Mouse (Mus musculus) CH12.LX (cell line): ENCODE data around the gene Brd2. TPM values are rescaled to one million over a fixed set of nuclear protein-coding genes. Genes with fewer than 3 reads are reported as not detected.

Experiments used
- DNase-seq: peaks from one replicate; pipeline ENCODE4 v3.0.0-alpha.2; 2013; ENCODE audit errors: extremely low read depth
- H3K27ac ChIP-seq: 2 replicates; pipeline ENCODE4 v1.5.1; 2012; ENCODE audit warnings: low read depth, mild to moderate bottlenecking, control low read depth, moderate library complexity; ENCODE audit not compliant: insufficient read depth
- H3K27me3 ChIP-seq: replicated peaks from 2 replicates; pipeline ENCODE3; 2012; ENCODE audit warnings: inconsistent platforms
- H3K36me3 ChIP-seq, 2 experiments: replicated peaks in 1 of 2; 2 replicates each; pipeline versions ENCODE3 to v1.6.1; 2012; ENCODE audit warnings: inconsistent platforms in 1 of 2, low read length in 1 of 2, mild to moderate bottlenecking in 1 of 2, mixed read lengths in 1 of 2, moderate library complexity in 1 of 2; ENCODE audit not compliant: control insufficient read depth in 1 of 2, insufficient read depth in 1 of 2
- H3K4me1 ChIP-seq, 2 experiments: 2 replicates each; pipeline ENCODE4 v1.6.1; 2012; ENCODE audit warnings: inconsistent platforms in 1 of 2, moderate library complexity in 1 of 2; ENCODE audit not compliant: insufficient read depth in 2 of 2, control insufficient read depth in 1 of 2
- H3K4me2 ChIP-seq: 2 replicates; pipeline ENCODE4 v1.6.1; 2012; ENCODE audit warnings: low read depth, mild to moderate bottlenecking, control low read depth; ENCODE audit not compliant: poor library complexity, insufficient read depth, severe bottlenecking
- H3K4me3 ChIP-seq, 3 experiments: fragments of 150-350 bp in 1 of 3; sonication (generic) in 1 of 3; replicated peaks in 1 of 3; 2 replicates each; pipeline versions ENCODE3 to v1.5.1; 2011 to 2012; ENCODE audit warnings: low read depth in 2 of 3, low read length in 2 of 3, mild to moderate bottlenecking in 2 of 3, moderate library complexity in 2 of 3, control low read depth in 1 of 3, improper control_type of control experiment in 1 of 3, inconsistent platforms in 1 of 3, mixed read lengths in 1 of 3; ENCODE audit not compliant: poor library complexity in 1 of 3
- H3K79me2 ChIP-seq: replicated peaks from 2 replicates; pipeline ENCODE4 v1.6.1; 2012; ENCODE audit warnings: mild to moderate bottlenecking, moderate library complexity; ENCODE audit not compliant: control insufficient read depth, poor library complexity, insufficient read depth, severe bottlenecking; ENCODE audit errors: extremely low read depth
- H3K9ac ChIP-seq: 2 replicates; pipeline ENCODE4 v1.6.1; 2012; ENCODE audit warnings: low read depth, mild to moderate bottlenecking, control low read depth, moderate library complexity; ENCODE audit not compliant: insufficient read depth
- H3K9me3 ChIP-seq: replicated peaks from 2 replicates; pipeline ENCODE3; 2012; ENCODE audit warnings: low read length, inconsistent platforms, mixed read lengths
- CHD1 ChIP-seq: IDR thresholded peaks from 2 replicates; pipeline ENCODE4 v1.6.1; 2012; ENCODE audit warnings: low read depth, low read length, improper control_type of control experiment, inconsistent platforms
- CHD2 ChIP-seq: IDR thresholded peaks from 2 replicates; pipeline ENCODE4 v1.6.1; 2011; ENCODE audit warnings: low read length, improper control_type of control experiment
- CTCF ChIP-seq, 2 experiments: IDR thresholded peaks in 1 of 2; conservative IDR thresholded peaks in 1 of 2; 2 replicates each; pipeline ENCODE4 v1.5.1; 2011 to 2012; ENCODE audit warnings: low read depth in 2 of 2, low read length in 2 of 2, improper control_type of control experiment in 1 of 2, inconsistent platforms in 1 of 2, mild to moderate bottlenecking in 1 of 2, moderate library complexity in 1 of 2
- E2F4 ChIP-seq: IDR thresholded peaks from 2 replicates; pipeline ENCODE4 v1.6.1; 2011; ENCODE audit warnings: low read depth, low read length, improper control_type of control experiment; ENCODE audit not compliant: insufficient replicate concordance
- ELF1 ChIP-seq: IDR thresholded peaks from 2 replicates; pipeline ENCODE4 v1.6.1; 2014; ENCODE audit warnings: low read depth, mild to moderate bottlenecking, inconsistent platforms, low read length, improper control_type of control experiment
- EP300 ChIP-seq: IDR thresholded peaks from 2 replicates; pipeline ENCODE4 v1.6.1; 2011; ENCODE audit warnings: low read length, improper control_type of control experiment
- ETS1 ChIP-seq: conservative IDR thresholded peaks from 2 replicates; pipeline ENCODE4 v1.6.1; 2012; ENCODE audit warnings: low read depth, mild to moderate bottlenecking, inconsistent platforms, low read length, improper control_type of control experiment, moderate library complexity
- GABPA ChIP-seq: IDR thresholded peaks from 2 replicates; pipeline ENCODE4 v1.6.1; 2012; ENCODE audit warnings: low read depth, low read length, improper control_type of control experiment, inconsistent platforms; ENCODE audit not compliant: insufficient replicate concordance
- HCFC1 ChIP-seq: IDR thresholded peaks from 2 replicates; pipeline ENCODE4 v1.6.1; 2012; ENCODE audit warnings: low read depth, mild to moderate bottlenecking, inconsistent platforms, low read length, improper control_type of control experiment
- IRF4 ChIP-seq: IDR thresholded peaks from 2 replicates; pipeline ENCODE4 v1.6.1; 2014; ENCODE audit warnings: low read depth, mild to moderate bottlenecking, inconsistent platforms, low read length, improper control_type of control experiment
- JUN ChIP-seq: IDR thresholded peaks from 2 replicates; pipeline ENCODE4 v1.6.1; 2011; ENCODE audit warnings: low read depth, mild to moderate bottlenecking, low read length, improper control_type of control experiment, moderate library complexity; ENCODE audit not compliant: insufficient read depth
- JUND ChIP-seq: conservative IDR thresholded peaks from 2 replicates; pipeline ENCODE4 v1.6.1; 2011; ENCODE audit warnings: low read depth, low read length, improper control_type of control experiment
- KAT2A ChIP-seq: IDR thresholded peaks from 2 replicates; pipeline ENCODE4 v1.6.1; 2012; ENCODE audit warnings: low read length, improper control_type of control experiment, inconsistent platforms; ENCODE audit not compliant: insufficient replicate concordance
- MAFK ChIP-seq: IDR thresholded peaks from 2 replicates; pipeline ENCODE4 v1.6.1; 2011; ENCODE audit warnings: low read length, improper control_type of control experiment; ENCODE audit not compliant: insufficient replicate concordance
- MAZ ChIP-seq: IDR thresholded peaks from 2 replicates; pipeline ENCODE4 v1.6.1; 2012; ENCODE audit warnings: low read depth, mild to moderate bottlenecking, inconsistent platforms, low read length, improper control_type of control experiment, moderate library complexity
- MEF2A ChIP-seq: IDR thresholded peaks from 2 replicates; pipeline ENCODE4 v1.6.1; 2014; ENCODE audit warnings: low read depth, mild to moderate bottlenecking, inconsistent platforms, low read length, improper control_type of control experiment, borderline replicate concordance
- MXI1 ChIP-seq: IDR thresholded peaks from 2 replicates; pipeline ENCODE4 v1.6.1; 2011; ENCODE audit warnings: mild to moderate bottlenecking, low read depth, low read length, improper control_type of control experiment
- MYC ChIP-seq: IDR thresholded peaks from 2 replicates; pipeline ENCODE4 v1.6.1; 2011; ENCODE audit warnings: low read depth, mild to moderate bottlenecking, improper control_type of control experiment, low read length
- NELFE ChIP-seq: IDR thresholded peaks from 2 replicates; pipeline ENCODE4 v1.6.1; 2011; ENCODE audit warnings: low read depth, low read length, improper control_type of control experiment
- NRF1 ChIP-seq: IDR thresholded peaks from 2 replicates; pipeline ENCODE4 v1.6.1; 2014; ENCODE audit warnings: low read depth, mild to moderate bottlenecking, inconsistent platforms, low read length, improper control_type of control experiment, moderate library complexity
- POLR2A ChIP-seq: IDR thresholded peaks from 2 replicates; pipeline ENCODE4 v1.6.1; 2011; ENCODE audit warnings: low read depth, mild to moderate bottlenecking, improper control_type of control experiment, low read length
- POLR2AphosphoS2 ChIP-seq: IDR thresholded peaks from 2 replicates; pipeline ENCODE4 v1.6.1; 2011; ENCODE audit warnings: low read depth, low read length, improper control_type of control experiment
- RAD21 ChIP-seq: IDR thresholded peaks from 2 replicates; pipeline ENCODE4 v1.6.1; 2011; ENCODE audit warnings: low read depth, mild to moderate bottlenecking, low read length, improper control_type of control experiment, moderate library complexity
- RCOR1 ChIP-seq: conservative IDR thresholded peaks from 2 replicates; pipeline ENCODE4 v1.6.1; 2012; ENCODE audit warnings: low read depth, mild to moderate bottlenecking, inconsistent platforms, low read length, improper control_type of control experiment
- SIN3A ChIP-seq: IDR thresholded peaks from 2 replicates; pipeline ENCODE4 v1.6.1; 2012; ENCODE audit warnings: low read length, improper control_type of control experiment, inconsistent platforms
- SMC3 ChIP-seq: IDR thresholded peaks from 2 replicates; pipeline ENCODE4 v1.6.1; 2011; ENCODE audit warnings: low read depth, low read length, improper control_type of control experiment
- TBP ChIP-seq: conservative IDR thresholded peaks from 2 replicates; pipeline ENCODE4 v1.6.1; 2011; ENCODE audit warnings: low read depth, low read length, improper control_type of control experiment
- USF1 ChIP-seq: IDR thresholded peaks from 2 replicates; pipeline ENCODE4 v1.6.1; 2014; ENCODE audit warnings: low read depth, mild to moderate bottlenecking, inconsistent platforms, low read length, improper control_type of control experiment
- USF2 ChIP-seq: conservative IDR thresholded peaks from 2 replicates; pipeline ENCODE4 v1.6.1; 2011; ENCODE audit warnings: low read depth, low read length, improper control_type of control experiment
- ZC3H11A ChIP-seq: IDR thresholded peaks from 2 replicates; pipeline ENCODE4 v1.6.1; 2012; ENCODE audit warnings: low read depth, mild to moderate bottlenecking, inconsistent platforms, low read length, improper control_type of control experiment
- ZKSCAN1 ChIP-seq: IDR thresholded peaks from 2 replicates; pipeline ENCODE4 v1.6.1; 2012; ENCODE audit warnings: low read depth, inconsistent platforms, low read length, improper control_type of control experiment, borderline replicate concordance
- ZMIZ1 ChIP-seq: IDR thresholded peaks from 2 replicates; pipeline ENCODE4 v1.6.1; 2012; ENCODE audit warnings: low read depth, mild to moderate bottlenecking, inconsistent platforms, low read length, improper control_type of control experiment
- ZNF384 ChIP-seq: IDR thresholded peaks from 2 replicates; pipeline ENCODE4 v1.6.1; 2012; ENCODE audit warnings: low read depth, low read length, improper control_type of control experiment, inconsistent platforms
- dilution Hi-C: fragments of 300-500 bp; cut with MboI; formaldehyde crosslinking; loops from 2 replicates; pipeline ENCODE4 v1.14.3; 2020; ENCODE audit warnings: low sequenced_read_pairs; ENCODE audit not compliant: extremely low pct_unique_long_range_greater_than_20kb, extremely low pct_ligation_motif_present
- in situ Hi-C: fragments of 300-500 bp; cut with MboI; formaldehyde crosslinking; loops from 3 replicates; pipeline ENCODE4 v1.14.3; 2019; ENCODE audit warnings: low sequenced_read_pairs, low pct_ligation_motif_present, low pct_unique_long_range_greater_than_20kb, mixed read lengths
- polyA plus RNA-seq: library from polyadenylated mRNA; unstranded; fragments of >175 nt; gene quantifications from 2 replicates; pipeline ENCODE4 v1.2.1, GENCODE M21; 2012; ENCODE audit warnings: low read depth; ENCODE audit not compliant: insufficient read length
- total RNA-seq, 2 experiments: library from RNA; depleted of rRNA; stranded (reverse); fragments of 300-350 nt in 1 of 2; fragments of >200 nt in 1 of 2; gene quantifications; 2 replicates each; pipeline ENCODE4 v1.2.3; 2012 to 2014

Gene Brd2
- total and polyA plus RNA-seq, 3 experiments: 101 to 247 (median 141) TPM

DNA sequence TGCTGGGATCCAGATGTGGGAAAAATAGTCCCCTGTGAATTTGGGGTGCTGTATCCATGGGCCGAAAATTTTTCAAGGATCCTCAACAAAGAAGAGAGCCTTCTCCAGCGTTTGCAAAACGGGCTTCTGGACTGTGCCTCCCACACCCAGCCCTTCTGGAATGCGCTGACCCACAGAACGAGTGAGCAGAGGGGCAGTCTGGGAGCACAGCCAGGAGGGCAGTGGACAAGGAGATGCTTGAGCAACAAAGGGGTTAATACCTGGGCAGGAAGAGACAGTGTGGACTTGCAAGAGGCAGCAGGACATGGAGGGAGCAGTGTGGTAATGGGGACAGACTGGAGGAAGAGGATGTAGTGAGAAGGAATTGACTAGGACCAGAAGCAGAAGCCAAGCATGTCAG, 33.1 kb upstream of the Brd2 start:
- no peak for TF ChIP-seq CHD1
- TF ChIP-seq ELF1: no peak
- no peak for TF ChIP-seq USF1
- no peak for TF ChIP-seq RCOR1
- TF ChIP-seq MYC: no peak
- in situ Hi-C loops: no loop called here
- Histone ChIP-seq H3K79me2 (no peaks in the 10 kb centered on the region), H3K27me3 (no peaks in the 10 kb centered on the region), H3K27ac (no peak overlapping the region), H3K36me3 (peaks cover 8 to 40% of the 10 kb centered on the region in 2 experiments), H3K9me3 (no peaks in the 10 kb centered on the region), H3K9ac (no peak overlapping the region), H3K4me3 (no peak overlapping the region), H3K4me1 (peaks cover 0 to 13% of the 10 kb centered on the region in 2 experiments; a peak in 2 of 4 replicates), H3K4me2 (no peak overlapping the region)
- no peak for DNase-seq
- dilution Hi-C loops: no loop called here

- no peak within 1 kb of the TSS for H3K4me2 ChIP-seq
- dilution Hi-C loops (no loop called here), in situ Hi-C loops (no loop called here)
- no peak within 1 kb of the TSS for H3K9ac ChIP-seq
- no peaks in the 10 kb centered on the region for H3K79me2 ChIP-seq
- no peaks in the 10 kb centered on the region for H3K27me3 ChIP-seq
- peaks cover 2 to 17% of the 10 kb centered on the region in 2 experiments; a peak in 3 of 4 replicates for H3K4me1 ChIP-seq
- H3K36me3 ChIP-seq: peaks cover 5 to 30% of the 10 kb centered on the region in 2 experiments
- H3K4me3 ChIP-seq: peak within 1 kb of the TSS in 2 of 3 experiments; percentile 37 to 44
- H3K27ac ChIP-seq: no peak within 1 kb of the TSS
- DNase-seq: peak; percentile 94
- H3K9me3 ChIP-seq: no peaks in the 10 kb centered on the region
- TF ChIP-seq ZKSCAN1 (peak; percentile 15; the same call in 1 of the 2 replicates), MEF2A (no peak), ZNF384 (no peak), JUN (no peak), POLR2A (no peak), USF2 (no peak), SIN3A (no peak), ZMIZ1 (no peak), NRF1 (peak; percentile 40), CTCF (conservative IDR thresholded peaks at IDR 0.05 in 1 of 2, IDR thresholded peaks at IDR 0.05 in 1 of 2; ENCODE audit: low read depth in 2 of 2, low read length in 2 of 2) (no peak), MYC (0 out of 2 replicates have a peak, but pooled peaks have one; percentile 34), ZC3H11A (no peak), POLR2AphosphoS2 (no peak), RAD21 (no peak), EP300 (no peak), E2F4 (no peak), MAZ (no peak), KAT2A (no peak), ETS1 (no peak), NELFE (no peak), CHD2 (peak; percentile 98), CHD1 (no peak), TBP (0 out of 2 replicates have a peak, but pooled peaks have one; percentile 30), IRF4 (no peak), HCFC1 (0 out of 2 replicates have a peak, but pooled peaks have one; percentile 12), GABPA (no peak), USF1 (no peak), RCOR1 (no peak), MXI1 (no peak), JUND (no peak), MAFK (no peak), SMC3 (no peak)
Measured at GRCm38 (mm10) chr17:34152923-34153322, 30.5 kb upstream of the Brd2 start, which contains the start of gene H2-DMb1. H2-DMb1 (plus strand) TSS chr17:34153072.
